Mouse (Mus musculus) embryonic facial prominence, embryonic 13.5 days (tissue): Measurements from ENCODE around the gene Gjb3. TPM values are rescaled to one million over a fixed set of nuclear protein-coding genes. Genes with fewer than 3 reads are reported as not detected.

Experiments
- ATAC-seq: fragments of 200-750 bp; cut with Nextera tagmentation; 2 replicates; pipeline ENCODE4 v1.8.0; 2017; ENCODE audit warnings: low read depth; ENCODE audit not compliant: insufficient number of reproducible peaks, insufficient read depth, low FRiP score, low TSS enrichment
- H3K27ac ChIP-seq: fragments of 300-500 bp; sonication (generic); 2 replicates; pipeline ENCODE4 v1.5.1; 2015; ENCODE audit warnings: moderate library complexity, mild to moderate bottlenecking, inconsistent platforms
- H3K27me3 ChIP-seq: fragments of 300-500 bp; sonication (generic); 2 replicates; pipeline ENCODE4 v1.6.1; 2015; ENCODE audit warnings: mild to moderate bottlenecking, inconsistent platforms
- H3K36me3 ChIP-seq: fragments of 300-500 bp; sonication (generic); 2 replicates; pipeline ENCODE4 v1.6.1; 2015; ENCODE audit warnings: mild to moderate bottlenecking, inconsistent platforms
- H3K4me1 ChIP-seq: fragments of 300-500 bp; sonication (generic); 2 replicates; pipeline ENCODE4 v1.6.1; 2015; ENCODE audit warnings: inconsistent platforms
- H3K4me2 ChIP-seq: fragments of 300-500 bp; sonication (generic); 2 replicates; pipeline ENCODE4 v1.6.1; 2015; ENCODE audit warnings: moderate library complexity, mild to moderate bottlenecking, inconsistent platforms
- H3K4me3 ChIP-seq: fragments of 300-500 bp; sonication (generic); 2 replicates; pipeline ENCODE4 v1.5.1; 2015; ENCODE audit warnings: mild to moderate bottlenecking, inconsistent platforms
- H3K9ac ChIP-seq: fragments of 300-500 bp; sonication (generic); 2 replicates; pipeline ENCODE4 v1.6.1; 2015; ENCODE audit warnings: mild to moderate bottlenecking, inconsistent platforms
- H3K9me3 ChIP-seq: fragments of 300-500 bp; sonication (generic); 2 replicates; pipeline ENCODE4 v1.6.1; 2016; ENCODE audit warnings: inconsistent platforms
- WGBS: fragments of 180-500 bp; shearing (Covaris S2); methylation state at CpG from one replicate; pipeline ENCODE4 v1.1.7; 2015; ENCODE audit warnings: mixed read lengths; 5-methylcytosine and 5-hydroxymethylcytosine counted together
- polyA plus RNA-seq: library from polyadenylated mRNA; unstranded; fragments of >200 nt; fragmentation: Nextera tagmentation; extraction: Ambion mirVana; gene quantifications from 2 replicates; pipeline ENCODE4 v1.2.1, GENCODE M21; 2015

The Gjb3 gene
- polyA plus RNA-seq, 1 experiment from 2014 or later, result 4.7 TPM

GRCm38 (mm10) chr4:127315753-127316152 lies 14.9 kb downstream of the Gjb3 start:
- no peak overlapping the region for H3K9ac ChIP-seq
- WGBS, result 84% methylated on average over 8 of the region's 8 CpGs
- H3K36me3 ChIP-seq, result no peaks in the 10 kb centered on the region
- no peak overlapping the region for H3K27ac ChIP-seq
- no peak for ATAC-seq
- no peak overlapping the region for H3K4me3 ChIP-seq
- no peaks in the 10 kb centered on the region for H3K9me3 ChIP-seq
- H3K4me1 ChIP-seq, result peaks cover 19% of the 10 kb centered on the region
- peaks cover 33% of the 10 kb centered on the region for H3K27me3 ChIP-seq
- no peak overlapping the region for H3K4me2 ChIP-seq

- Histone ChIP-seq H3K36me3 (no peaks in the 10 kb centered on the region), H3K4me2 (peak overlapping the region; percentile 95), H3K4me3 (peak overlapping the region; percentile 54), H3K9me3 (no peaks in the 10 kb centered on the region), H3K27ac (no peak overlapping the region), H3K4me1 (peaks cover 19% of the 10 kb centered on the region), H3K27me3 (peaks cover 33% of the 10 kb centered on the region), H3K9ac (peak overlapping the region; percentile 72)
- 45% methylated on average over 9 of the region's 9 CpGs for WGBS
- ATAC-seq, result no peak
Observed at GRCm38 (mm10) chr4:127314585-127314984, 16.1 kb downstream of the Gjb3 start.

- no peaks in the 10 kb centered on the region for H3K36me3 ChIP-seq
- H3K27ac ChIP-seq, result no peak within 1 kb of the TSS
- 0% methylated on average over 25 of the region's 25 CpGs for WGBS
- H3K4me1 ChIP-seq, result peaks cover 19% of the 10 kb centered on the region
- ATAC-seq, result peak; percentile 49
- peak within 1 kb of the TSS; percentile 95 for H3K4me2 ChIP-seq
- no peaks in the 10 kb centered on the region for H3K9me3 ChIP-seq
- H3K9ac ChIP-seq, result peak within 1 kb of the TSS; percentile 72
- H3K27me3 ChIP-seq, result peaks cover 33% of the 10 kb centered on the region
- peak within 1 kb of the TSS; percentile 54 for H3K4me3 ChIP-seq
Observed at GRCm38 (mm10) chr4:127313861-127314260, 16.8 kb downstream of the Gjb3 start, which contains the start of gene Gja4. TSS of gene Gja4 (minus strand) at chr4:127314039.

GRCm38 (mm10) chr4:127312349-127312748 lies 18.3 kb downstream of the Gjb3 start:
- peaks cover 33% of the 10 kb centered on the region for H3K27me3 ChIP-seq
- H3K9ac ChIP-seq, result no peak overlapping the region

GRCm38 (mm10) chr4:127311561-127311960 lies 19.1 kb downstream of the Gjb3 start:
- peaks cover 33% of the 10 kb centered on the region for H3K27me3 ChIP-seq
- H3K27ac ChIP-seq, result no peak overlapping the region
- no peak for ATAC-seq
- peaks cover 19% of the 10 kb centered on the region for H3K4me1 ChIP-seq
- H3K4me3 ChIP-seq, result no peak overlapping the region
- no peaks in the 10 kb centered on the region for H3K36me3 ChIP-seq
- H3K9me3 ChIP-seq, result no peaks in the 10 kb centered on the region
- WGBS, result 52% methylated on average over 9 of the region's 9 CpGs
- H3K9ac ChIP-seq, result no peak overlapping the region
- H3K4me2 ChIP-seq, result no peak overlapping the region

More at GRCm38 (mm10) chr4:127312349-127312748, 18.3 kb downstream of the Gjb3 start:
- 68% methylated on average over 24 of the region's 24 CpGs for WGBS
- Histone ChIP-seq H3K9me3 (no peaks in the 10 kb centered on the region), H3K27ac (no peak overlapping the region), H3K4me1 (peaks cover 19% of the 10 kb centered on the region), H3K36me3 (no peaks in the 10 kb centered on the region), H3K4me2 (no peak overlapping the region), H3K4me3 (no peak overlapping the region)
- ATAC-seq, result no peak

GRCm38 (mm10) chr4:127306915-127307314 lies 23.7 kb downstream of the Gjb3 start:
- no peak overlapping the region for H3K4me2 ChIP-seq
- no peak overlapping the region for H3K27ac ChIP-seq
- no peaks in the 10 kb centered on the region for H3K4me1 ChIP-seq
- H3K4me3 ChIP-seq, result no peak overlapping the region
- no peaks in the 10 kb centered on the region for H3K9me3 ChIP-seq
- ATAC-seq, result no peak
- H3K27me3 ChIP-seq, result peaks cover 6% of the 10 kb centered on the region
- WGBS, result 58% methylated on average over 2 of the region's 2 CpGs
- no peak overlapping the region for H3K9ac ChIP-seq
- no peaks in the 10 kb centered on the region for H3K36me3 ChIP-seq

- WGBS, result 84% methylated on average over 3 of the region's 3 CpGs
- no peak for ATAC-seq
- Histone ChIP-seq H3K9me3 (no peaks in the 10 kb centered on the region), H3K4me2 (no peak overlapping the region), H3K27ac (no peak overlapping the region), H3K9ac (no peak overlapping the region), H3K36me3 (no peaks in the 10 kb centered on the region), H3K27me3 (no peaks in the 10 kb centered on the region), H3K4me3 (no peak overlapping the region), H3K4me1 (no peaks in the 10 kb centered on the region)
Observed at GRCm38 (mm10) chr4:127303796-127304195, 26.8 kb downstream of the Gjb3 start.

GRCm38 (mm10) chr4:127300503-127300902 lies 30.1 kb downstream of the Gjb3 start:
- H3K4me3 ChIP-seq, result no peak overlapping the region
- H3K4me2 ChIP-seq, result no peak overlapping the region
- no peaks in the 10 kb centered on the region for H3K36me3 ChIP-seq
- H3K9me3 ChIP-seq, result no peaks in the 10 kb centered on the region
- ATAC-seq, result no peak
- H3K27me3 ChIP-seq, result no peaks in the 10 kb centered on the region
- no peak overlapping the region for H3K27ac ChIP-seq
- H3K9ac ChIP-seq, result no peak overlapping the region
- WGBS, result 72% methylated on average over 5 of the region's 5 CpGs
- H3K4me1 ChIP-seq, result no peaks in the 10 kb centered on the region

- Histone ChIP-seq H3K27ac (no peak overlapping the region), H3K27me3 (no peaks in the 10 kb centered on the region), H3K9ac (no peak overlapping the region), H3K36me3 (no peaks in the 10 kb centered on the region), H3K9me3 (no peaks in the 10 kb centered on the region), H3K4me2 (no peak overlapping the region), H3K4me1 (no peaks in the 10 kb centered on the region), H3K4me3 (no peak overlapping the region)
- WGBS, result 80% methylated on average over 5 of the region's 5 CpGs
- no peak for ATAC-seq
Observed at GRCm38 (mm10) chr4:127292631-127293030, 38.0 kb downstream of the Gjb3 start.

- no peak overlapping the region for H3K27ac ChIP-seq
- H3K9ac ChIP-seq, result no peak overlapping the region
- no peaks in the 10 kb centered on the region for H3K27me3 ChIP-seq
- no peak for ATAC-seq
- no peaks in the 10 kb centered on the region for H3K36me3 ChIP-seq
- 0 out of 2 replicates have a peak, but pooled peaks cover 3% of the 10 kb centered on the region for H3K4me1 ChIP-seq
- H3K9me3 ChIP-seq, result no peaks in the 10 kb centered on the region
- no peak overlapping the region for H3K4me2 ChIP-seq
- no peak overlapping the region for H3K4me3 ChIP-seq
- WGBS, result 70% methylated on average over 6 of the region's 6 CpGs
Observed at GRCm38 (mm10) chr4:127289039-127289548, 41.5 kb downstream of the Gjb3 start.

- H3K4me2 ChIP-seq, result no peak overlapping the region
- 0 out of 2 replicates have a peak overlapping the region, but pooled peaks have one; percentile 1 for H3K9ac ChIP-seq
- WGBS, result 74% methylated on average over 4 of the region's 4 CpGs
- 0 out of 2 replicates have a peak, but pooled peaks cover 3% of the 10 kb centered on the region for H3K4me1 ChIP-seq
- ATAC-seq, result no peak
- H3K27me3 ChIP-seq, result no peaks in the 10 kb centered on the region
- H3K4me3 ChIP-seq, result no peak overlapping the region
- H3K27ac ChIP-seq, result no peak overlapping the region
- no peaks in the 10 kb centered on the region for H3K9me3 ChIP-seq
- H3K36me3 ChIP-seq, result no peaks in the 10 kb centered on the region
Observed at GRCm38 (mm10) chr4:127286907-127287306, 43.7 kb downstream of the Gjb3 start.

GRCm38 (mm10) chr4:127279241-127279640 lies 51.4 kb downstream of the Gjb3 start:
- ATAC-seq, result no peak
- no peaks in the 10 kb centered on the region for H3K9me3 ChIP-seq
- 67% methylated on average over 9 of the region's 9 CpGs for WGBS

More at GRCm38 (mm10) chr4:127279241-127279640, 51.4 kb downstream of the Gjb3 start:
- Histone ChIP-seq H3K27ac (no peak overlapping the region), H3K9ac (no peak overlapping the region), H3K4me3 (no peak overlapping the region), H3K4me2 (no peak overlapping the region), H3K4me1 (peaks cover 4% of the 10 kb centered on the region; the same call in 1 of the 2 replicates), H3K36me3 (no peaks in the 10 kb centered on the region), H3K27me3 (no peaks in the 10 kb centered on the region)
